9 mouse cellular contexts compared by ENCODE assay signal in genomic region chr4:82303362-82303900, GRCm38 (mm10).
DNase-seq lines count a peak whose midpoint lies in the region; ATAC-seq lines count a peak whose summit lies in the region.
"Had no signal": no experiment of that assay in that cellular context is flagged by ENCODE, and none has a peak within 500 bp of the region (broad histone marks: within the 10 kb centered on the region; RNA-seq: fewer than 3 reads in every experiment).

No protein-coding gene starts in this region.

- H3K9me3 ChIP-seq in kidney, embryonic 16.5 days (ENCODE audit: low read length): no peaks in the 10 kb centered on the region
- no peaks in the 10 kb centered on the region for H3K9me3 ChIP-seq in embryonic facial prominence, embryonic 15.5 days (replicated peaks)
- H3K9me3 ChIP-seq in hindbrain, embryonic 13.5 days: no peaks in the 10 kb centered on the region
- no peaks in the 10 kb centered on the region for H3K9me3 ChIP-seq in neural tube, embryonic 12.5 days
- H3K9me3 ChIP-seq: liver, embryonic 12.5 days had no signal

- H3K36me3 ChIP-seq in kidney, embryonic 16.5 days (ENCODE audit: insufficient read depth, low read length): no peaks in the 10 kb centered on the region
- peaks cover 10% of the 10 kb centered on the region for H3K36me3 ChIP-seq in embryonic facial prominence, embryonic 15.5 days
- H3K36me3 ChIP-seq in hindbrain, embryonic 13.5 days: peaks cover 6% of the 10 kb centered on the region; the same call in 1 of the 2 replicates
- H3K36me3 ChIP-seq in neural tube, embryonic 12.5 days: peaks cover 5% of the 10 kb centered on the region; the same call in 1 of the 2 replicates
- H3K36me3 ChIP-seq: liver, embryonic 12.5 days had no signal

- WGBS in kidney, embryonic 16.5 days: 67% methylated on average over 3 of the region's 3 CpGs
- 51% methylated on average over 3 of the region's 3 CpGs for WGBS in embryonic facial prominence, embryonic 15.5 days
- WGBS in hindbrain, embryonic 13.5 days: 17% methylated on average over 3 of the region's 3 CpGs
- 37% methylated on average over 3 of the region's 3 CpGs for WGBS in neural tube, embryonic 12.5 days

- H3K27me3 ChIP-seq in kidney, embryonic 16.5 days (ENCODE audit: insufficient read depth, low read length): no peaks in the 10 kb centered on the region
- H3K27me3 ChIP-seq in embryonic facial prominence, embryonic 15.5 days: no peaks in the 10 kb centered on the region
- no peaks in the 10 kb centered on the region for H3K27me3 ChIP-seq in hindbrain, embryonic 13.5 days
- no peaks in the 10 kb centered on the region for H3K27me3 ChIP-seq in neural tube, embryonic 12.5 days (replicated peaks)
- H3K27me3 ChIP-seq: liver, embryonic 12.5 days had no signal

- no peak overlapping the region for H3K9ac ChIP-seq in kidney, embryonic 16.5 days (replicated peaks; ENCODE audit: low read length)
- no peak overlapping the region for H3K9ac ChIP-seq in embryonic facial prominence, embryonic 15.5 days
- no peak overlapping the region for H3K9ac ChIP-seq in hindbrain, embryonic 13.5 days
- H3K9ac ChIP-seq in neural tube, embryonic 12.5 days: no peak overlapping the region
- H3K9ac ChIP-seq: liver, embryonic 12.5 days had no signal

- no peak overlapping the region for H3K4me3 ChIP-seq in kidney, embryonic 16.5 days (ENCODE audit: low read length)
- no peak overlapping the region for H3K4me3 ChIP-seq in embryonic facial prominence, embryonic 15.5 days (replicated peaks)
- H3K4me3 ChIP-seq in hindbrain, embryonic 13.5 days: no peak overlapping the region
- no peak overlapping the region for H3K4me3 ChIP-seq in neural tube, embryonic 12.5 days
- H3K4me3 ChIP-seq: liver, embryonic 12.5 days had no signal

- H3K4me1 ChIP-seq in kidney, embryonic 16.5 days (ENCODE audit: insufficient read depth, low read length): peaks cover 39% of the 10 kb centered on the region
- peaks cover 35% of the 10 kb centered on the region for H3K4me1 ChIP-seq in embryonic facial prominence, embryonic 15.5 days
- peaks cover 42% of the 10 kb centered on the region for H3K4me1 ChIP-seq in hindbrain, embryonic 13.5 days (replicated peaks)
- H3K4me1 ChIP-seq in neural tube, embryonic 12.5 days: peaks cover 22% of the 10 kb centered on the region

- H3K27ac ChIP-seq in kidney, embryonic 16.5 days (ENCODE audit: low read length): peak overlapping the region; percentile 61; the same call in 1 of the 2 replicates
- H3K27ac ChIP-seq in embryonic facial prominence, embryonic 15.5 days (replicated peaks): peak overlapping the region; percentile 88
- peak overlapping the region; percentile 68 for H3K27ac ChIP-seq in hindbrain, embryonic 13.5 days
- no peak overlapping the region for H3K27ac ChIP-seq in neural tube, embryonic 12.5 days
- H3K27ac ChIP-seq: liver, embryonic 12.5 days had no signal

- no peak for DNase-seq in kidney, postnatal 4 days
- no peak for DNase-seq in retina, embryonic 14.5 days (ENCODE audit: low spot score)
- no peak for DNase-seq in left cerebral cortex, adult 18-20 months (ENCODE audit: low spot score in 2 of 2)
- DNase-seq: cerebellum, postnatal 25 days had no signal

- no peak overlapping the region for H3K4me2 ChIP-seq in kidney, embryonic 16.5 days (replicated peaks; ENCODE audit: low read depth, low read length)
- no peak overlapping the region for H3K4me2 ChIP-seq in embryonic facial prominence, embryonic 15.5 days (replicated peaks)
- no peak overlapping the region for H3K4me2 ChIP-seq in hindbrain, embryonic 13.5 days
- 0 out of 2 replicates have a peak overlapping the region, but pooled peaks have one; percentile 8 for H3K4me2 ChIP-seq in neural tube, embryonic 12.5 days (replicated peaks)
- H3K4me2 ChIP-seq: liver, embryonic 12.5 days had no signal

- ATAC-seq in kidney, embryonic 16.5 days (ENCODE audit: low FRiP score, low TSS enrichment): no peak
- no peak for ATAC-seq in embryonic facial prominence, embryonic 15.5 days (ENCODE audit: insufficient number of reproducible peaks, low FRiP score, low TSS enrichment, low read depth)
- ATAC-seq in hindbrain, embryonic 13.5 days (ENCODE audit: low FRiP score): peak; percentile 43; the same call in 1 of the 2 replicates
- ATAC-seq in neural tube, embryonic 12.5 days (ENCODE audit: low FRiP score, low read depth): peak; percentile 72
- ATAC-seq: liver, embryonic 12.5 days had no signal

Comparison
In these comparisons a context has a peak if more than half of its experiments do, and no peak if none do; other contexts are left out.
1. ATAC-seq: peak in hindbrain, embryonic 13.5 days (single experiment) and neural tube, embryonic 12.5 days (single experiment); none in kidney, embryonic 16.5 days (single experiment) and embryonic facial prominence, embryonic 15.5 days (single experiment).